Mouse (Mus musculus): ENCODE data around the gene 4930432K21Rik.

DNA sequence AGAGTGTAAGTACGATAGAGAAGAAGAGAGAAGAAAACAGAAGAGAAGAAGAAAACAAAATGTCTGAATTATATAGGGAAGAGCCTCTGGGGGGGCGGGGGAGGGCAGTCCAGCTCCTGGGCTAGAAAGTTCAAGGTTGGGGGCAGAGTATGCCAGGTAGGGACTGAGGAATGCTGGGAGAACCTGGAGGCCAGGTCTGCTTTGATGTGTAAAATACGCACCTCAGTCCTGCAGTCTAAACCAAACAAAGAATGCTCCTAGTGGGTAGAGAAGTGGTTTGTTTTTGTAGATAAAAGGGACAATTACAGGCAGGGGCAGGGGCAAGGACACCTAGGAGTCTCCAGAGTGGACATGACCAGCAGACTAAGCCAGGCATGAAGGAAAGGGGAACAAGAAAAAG, 29.6 kb downstream of the 4930432K21Rik start:
- TF ChIP-seq TCF12 (IDR thresholded peaks at IDR 0.05; ENCODE audit: insufficient read depth, poor library complexity, severe bottlenecking), result no peak
- TF ChIP-seq POLR2A (IDR thresholded peaks at IDR 0.05; ENCODE audit: insufficient read length, low read depth), result no peak
- no peak for TF ChIP-seq E2F4 (IDR thresholded peaks at IDR 0.05; ENCODE audit: insufficient read depth)
- no peak for TF ChIP-seq USF1 (IDR thresholded peaks at IDR 0.05; ENCODE audit: low read depth)
- TF ChIP-seq TCF3 (IDR thresholded peaks at IDR 0.05; ENCODE audit: insufficient read length, low read depth), result no peak
- TF ChIP-seq POLR2AphosphoS2 (IDR thresholded peaks at IDR 0.05; ENCODE audit: insufficient read length, low read depth), result no peak
- no peak for TF ChIP-seq MAX (IDR thresholded peaks at IDR 0.05; ENCODE audit: low read depth)
- no peak for TF ChIP-seq SRF (IDR thresholded peaks at IDR 0.05; ENCODE audit: control insufficient read depth, insufficient read length, low read depth)
- no peak for TF ChIP-seq MYOG (IDR thresholded peaks at IDR 0.05; ENCODE audit: control insufficient read depth in 1 of 3, insufficient read depth in 1 of 3, insufficient read length in 2 of 3, low read depth in 2 of 3)
- TF ChIP-seq CEBPB (IDR thresholded peaks at IDR 0.05; ENCODE audit: insufficient read depth, poor library complexity, severe bottlenecking), result no peak
- no peak for TF ChIP-seq MYOD1 (IDR thresholded peaks at IDR 0.05; ENCODE audit: control insufficient read depth in 1 of 3, insufficient read length in 2 of 3, low read depth in 2 of 3)
